Comparison of ENCODE assay signal across 18 mouse cellular contexts in the genomic region with DNA sequence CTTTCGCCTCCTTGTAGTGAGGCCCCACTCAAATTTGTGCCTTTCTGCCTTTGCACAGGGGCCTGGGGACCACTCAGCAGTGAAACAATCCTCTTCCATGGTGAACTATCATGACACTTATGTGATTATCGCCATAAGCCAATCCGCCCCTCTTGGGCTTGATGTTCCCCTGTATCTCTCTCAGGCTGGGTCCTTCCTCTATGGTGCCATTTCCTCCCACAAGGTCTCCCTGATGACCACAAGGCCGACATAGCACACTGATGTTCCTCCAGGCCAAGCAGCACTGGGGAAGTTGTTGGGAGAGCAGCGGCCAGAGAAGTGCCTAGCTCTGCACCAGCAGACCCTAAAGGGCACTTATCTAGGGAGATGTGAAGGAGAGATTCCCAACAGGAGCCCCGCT. TPM values are rescaled to one million over a fixed set of nuclear protein-coding genes. Genes with fewer than 3 reads are reported as not detected.
DNase-seq lines count a peak whose midpoint lies in the region; ATAC-seq lines count a peak whose summit lies in the region.
"Had no signal": no experiment of that assay in that cellular context is flagged by ENCODE, and none has a peak within 500 bp of the region (broad histone marks: within the 10 kb centered on the region; RNA-seq: fewer than 3 reads in every experiment).

No protein-coding gene starts in this region.

- 79% methylated on average over 6 of the region's 6 CpGs for WGBS in heart, embryonic 13.5 days
- 15% methylated on average over 6 of the region's 6 CpGs for WGBS in liver, embryonic 15.5 days (ENCODE audit: insufficient replicate concordance)

- DNase-seq in heart, adult 9 months (ENCODE audit: low spot score in 2 of 2) = no peak
- DNase-seq in MEL-GATA-1-ER (ENCODE audit: extremely low read depth, low read depth) = peak; percentile 48
- no peak for DNase-seq in right cerebral cortex, postnatal 10 days (ENCODE audit: low spot score in 2 of 2)
- no peak for DNase-seq in layer of hippocampus, postnatal 14 days (ENCODE audit: low spot score in 2 of 2)
- no peak for DNase-seq in layer of hippocampus, adult 18-20 months (ENCODE audit: low spot score in 2 of 2)
- DNase-seq: layer of hippocampus, adult 9-11 months; lung, postnatal 4 days; right cerebral cortex, postnatal 4 days; thymus, postnatal 14 days had no signal

- no peak overlapping the region for H3K4me3 ChIP-seq in heart, embryonic 13.5 days
- peak overlapping the region; percentile 95 for H3K4me3 ChIP-seq in liver, embryonic 15.5 days (replicated peaks)
- H3K4me3 ChIP-seq: embryonic facial prominence, embryonic 13.5 days; forebrain, embryonic 12.5 days; hindbrain, embryonic 13.5 days; neural tube, embryonic 12.5 days; stomach, embryonic 15.5 days had no signal

- H3K27ac ChIP-seq in heart, embryonic 13.5 days (replicated peaks) = no peak overlapping the region
- peak overlapping the region; percentile 98 for H3K27ac ChIP-seq in liver, embryonic 15.5 days (replicated peaks)
- H3K27ac ChIP-seq: embryonic facial prominence, embryonic 13.5 days; forebrain, embryonic 12.5 days; hindbrain, embryonic 13.5 days; neural tube, embryonic 12.5 days; stomach, embryonic 15.5 days had no signal

- H3K27me3 ChIP-seq in heart, embryonic 13.5 days (replicated peaks) = no peaks in the 10 kb centered on the region; the same call in 1 of the 2 replicates
- no peaks in the 10 kb centered on the region for H3K27me3 ChIP-seq in liver, embryonic 15.5 days
- H3K27me3 ChIP-seq: embryonic facial prominence, embryonic 13.5 days; forebrain, embryonic 12.5 days; neural tube, embryonic 12.5 days; stomach, embryonic 15.5 days had no signal

- H3K4me2 ChIP-seq in heart, embryonic 13.5 days = peak overlapping the region; percentile 91
- peak overlapping the region; percentile 89 for H3K4me2 ChIP-seq in liver, embryonic 15.5 days
- H3K4me2 ChIP-seq: embryonic facial prominence, embryonic 13.5 days; forebrain, embryonic 12.5 days; hindbrain, embryonic 13.5 days; neural tube, embryonic 12.5 days; stomach, embryonic 15.5 days had no signal

- no peak overlapping the region for H3K9ac ChIP-seq in heart, embryonic 13.5 days
- H3K9ac ChIP-seq in liver, embryonic 15.5 days = peak overlapping the region; percentile 54
- H3K9ac ChIP-seq: embryonic facial prominence, embryonic 13.5 days; forebrain, embryonic 12.5 days; hindbrain, embryonic 13.5 days; neural tube, embryonic 12.5 days; stomach, embryonic 15.5 days had no signal

- no peak for ATAC-seq in heart, embryonic 13.5 days (ENCODE audit: extremely low read depth, insufficient number of reproducible peaks, low FRiP score, low TSS enrichment)
- ATAC-seq in erythroblast, adult 5-6 weeks (replicated peaks; ENCODE audit: low FRiP score, poor library complexity, severe bottlenecking) = peak; percentile 1
- no peak for ATAC-seq in liver, embryonic 15.5 days (ENCODE audit: insufficient read depth)
- ATAC-seq: CD4-positive, CD25-positive, alpha-beta regulatory T cell, adult 4 months had no signal

- H3K4me1 ChIP-seq in heart, embryonic 13.5 days = peaks cover 28% of the 10 kb centered on the region
- peaks cover 83% of the 10 kb centered on the region for H3K4me1 ChIP-seq in liver, embryonic 15.5 days (replicated peaks)

- H3K9me3 ChIP-seq in heart, embryonic 13.5 days = no peaks in the 10 kb centered on the region
- no peaks in the 10 kb centered on the region for H3K9me3 ChIP-seq in liver, embryonic 15.5 days (replicated peaks)
- H3K9me3 ChIP-seq: embryonic facial prominence, embryonic 13.5 days; forebrain, embryonic 12.5 days; hindbrain, embryonic 13.5 days; neural tube, embryonic 12.5 days; stomach, embryonic 15.5 days had no signal

- H3K36me3 ChIP-seq in heart, embryonic 13.5 days = peaks cover 58% of the 10 kb centered on the region
- H3K36me3 ChIP-seq in liver, embryonic 15.5 days (replicated peaks) = peaks cover 71% of the 10 kb centered on the region

RNA-seq across cellular contexts. Expression of a gene that starts 4.1 kb away (rescaled TPM):
- 13.5 and 13.7 TPM in 2 replicates for polyA plus RNA-seq in heart, embryonic 13.5 days (2015; fragmentation: Nextera tagmentation; extraction: Ambion mirVana)
- 29.8 and 52.2 TPM in 2 replicates for total RNA-seq in erythroblast, adult 5-6 weeks (2015; ENCODE audit: low replicate concordance)
- total RNA-seq in erythroblast, adult 5-6 weeks (2017; ENCODE audit: low replicate concordance) = 66.5 and 82.1 TPM in 2 replicates
- polyA plus RNA-seq in liver, embryonic 15.5 days (2015; fragmentation: Nextera tagmentation; extraction: Ambion mirVana) = 63.5 and 68.6 TPM in 2 replicates
- 10 to 100 TPM in 1 of 2 experiments, 1 to 10 TPM in 1; 9.6 to 10.1 TPM for total RNA-seq in layer of hippocampus, postnatal 14 days (2021)
- 10 to 100 TPM; 11.2 to 12.7 TPM for total RNA-seq in layer of hippocampus, adult 18-20 months (2021)
